Mouse (Mus musculus) heart, embryonic 15.5 days (tissue): ENCODE data around the gene Nbea. TPM values are rescaled to one million over a fixed set of nuclear protein-coding genes. Genes with fewer than 3 reads are reported as not detected.

Experiments
- ATAC-seq: fragments of 200-750 bp; cut with Nextera tagmentation; replicated peaks from 2 replicates; pipeline ENCODE4 v1.8.0; 2017; ENCODE audit warnings: low read depth, moderate TSS enrichment; ENCODE audit not compliant: insufficient number of reproducible peaks, insufficient read depth, low FRiP score
- H3K27ac ChIP-seq: fragments of 300-500 bp; sonication (generic); 2 replicates; pipeline ENCODE4 v1.5.1; 2015; ENCODE audit warnings: mild to moderate bottlenecking, inconsistent platforms
- H3K27me3 ChIP-seq: fragments of 300-500 bp; sonication (generic); 2 replicates; pipeline ENCODE4 v1.6.1; 2015; ENCODE audit warnings: inconsistent platforms
- H3K36me3 ChIP-seq: fragments of 300-500 bp; sonication (generic); 2 replicates; pipeline ENCODE4 v1.6.1; 2015; ENCODE audit warnings: mild to moderate bottlenecking, inconsistent platforms
- H3K4me1 ChIP-seq: fragments of 300-500 bp; sonication (generic); replicated peaks from 2 replicates; pipeline ENCODE4 v1.6.1; 2015; ENCODE audit warnings: inconsistent platforms
- H3K4me2 ChIP-seq: fragments of 300-500 bp; sonication (generic); 2 replicates; pipeline ENCODE4 v1.6.1; 2015; ENCODE audit warnings: inconsistent platforms, mild to moderate bottlenecking, moderate library complexity
- H3K4me3 ChIP-seq: fragments of 300-500 bp; sonication (generic); 2 replicates; pipeline ENCODE4 v1.5.1; 2015; ENCODE audit warnings: mild to moderate bottlenecking, inconsistent platforms
- H3K9ac ChIP-seq: fragments of 300-500 bp; sonication (generic); 2 replicates; pipeline ENCODE4 v1.6.1; 2015; ENCODE audit warnings: mild to moderate bottlenecking, inconsistent platforms
- H3K9me3 ChIP-seq: fragments of 300-500 bp; sonication (generic); replicated peaks from 2 replicates; pipeline ENCODE4 v1.6.1; 2016; ENCODE audit warnings: inconsistent platforms
- WGBS: fragments of 180-500 bp; shearing (Covaris S2); methylation state at CpG from one replicate; pipeline ENCODE4 v1.1.7; 2015; ENCODE audit warnings: mixed read lengths; 5-methylcytosine and 5-hydroxymethylcytosine counted together
- polyA plus RNA-seq: library from polyadenylated mRNA; unstranded; fragments of >200 nt; fragmentation: Nextera tagmentation; extraction: Ambion mirVana; gene quantifications from 2 replicates; pipeline ENCODE4 v1.2.1, GENCODE M21; 2015

The Nbea gene
- polyA plus RNA-seq, 1 experiment from 2014 or later = 6.7 TPM

DNA sequence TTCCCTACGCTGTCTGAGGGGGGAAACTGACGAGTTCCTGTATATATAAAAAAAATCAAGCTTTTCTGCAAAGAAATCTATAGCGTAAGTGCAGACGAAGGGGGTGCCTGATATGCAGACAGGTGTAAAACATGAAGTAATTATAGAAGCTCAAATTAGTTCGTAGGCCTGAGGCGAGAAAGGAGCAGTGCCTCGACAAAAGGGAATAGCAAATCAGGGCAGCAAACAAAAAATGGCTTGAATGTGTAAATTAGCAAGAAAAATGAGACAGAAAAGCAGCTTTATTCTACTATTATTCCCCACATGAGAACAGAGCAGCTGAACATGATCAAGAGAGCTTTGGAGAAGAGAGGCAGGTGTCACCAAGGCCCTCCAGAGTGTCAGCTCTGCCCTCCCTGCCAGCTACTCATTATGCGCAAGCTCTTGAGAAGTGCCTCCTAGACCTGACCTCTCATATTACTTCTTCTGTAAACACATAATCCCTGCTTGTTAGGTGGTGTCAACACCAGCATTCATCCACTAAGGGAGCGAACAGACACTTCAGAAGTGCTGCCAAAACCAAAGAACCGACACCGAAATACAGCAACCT lies 426.8 kb downstream of the Nbea start:
- Histone ChIP-seq H3K27me3 (no peaks in the 10 kb centered on the region), H3K27ac (no peak overlapping the region), H3K9ac (no peak overlapping the region), H3K36me3 (no peaks in the 10 kb centered on the region), H3K4me2 (no peak overlapping the region), H3K9me3 (no peaks in the 10 kb centered on the region), H3K4me1 (peaks cover 16% of the 10 kb centered on the region), H3K4me3 (no peak overlapping the region)
- ATAC-seq = no peak
- WGBS = 74% methylated on average over 11 of the region's 11 CpGs

DNA sequence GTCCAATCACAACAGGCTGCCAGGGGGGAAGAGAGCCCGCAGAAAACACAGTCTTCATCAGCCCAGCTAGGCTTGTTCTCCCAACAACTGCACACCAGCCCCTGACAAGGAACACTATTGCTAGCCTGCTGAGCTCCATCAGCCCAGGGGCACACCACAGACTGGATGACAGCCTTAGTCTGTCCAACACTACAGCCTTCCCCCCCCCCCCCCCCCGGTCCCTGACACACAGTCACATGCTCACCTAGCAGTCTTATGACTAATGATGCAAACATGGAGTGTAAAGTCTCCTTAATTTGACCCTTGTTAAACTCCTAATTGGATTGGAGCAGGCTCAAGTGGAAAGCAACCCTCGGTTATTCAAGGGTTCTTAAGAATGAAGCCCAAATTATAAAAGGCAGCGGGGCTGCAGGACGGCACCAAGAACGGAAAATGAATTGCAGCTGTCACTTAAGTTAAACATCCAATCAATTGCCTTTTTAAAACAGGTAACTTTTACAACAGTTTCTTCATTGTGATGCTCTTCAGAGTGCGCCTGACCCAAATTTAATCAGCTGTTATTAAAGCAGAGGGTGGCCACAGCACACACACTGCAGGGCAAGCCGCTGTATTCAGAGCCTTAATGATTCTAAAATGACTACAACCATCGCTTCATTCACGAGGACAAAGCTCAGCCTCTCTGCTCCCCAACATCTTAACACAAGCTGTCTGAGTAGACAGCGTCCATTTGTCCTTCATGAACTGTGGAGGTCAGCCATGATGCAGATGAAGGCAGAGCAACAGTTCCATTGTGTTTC lies 427.5 kb downstream of the Nbea start:
- Histone ChIP-seq H3K4me1 (peaks cover 16% of the 10 kb centered on the region), H3K27me3 (no peaks in the 10 kb centered on the region), H3K36me3 (no peaks in the 10 kb centered on the region), H3K27ac (no peak overlapping the region), H3K4me2 (no peak overlapping the region), H3K9ac (no peak overlapping the region), H3K4me3 (no peak overlapping the region), H3K9me3 (no peaks in the 10 kb centered on the region)
- ATAC-seq = 0 out of 2 replicates have a peak, but pooled peaks have one; percentile 27
- WGBS = 68% methylated on average over 11 of the region's 11 CpGs

DNA sequence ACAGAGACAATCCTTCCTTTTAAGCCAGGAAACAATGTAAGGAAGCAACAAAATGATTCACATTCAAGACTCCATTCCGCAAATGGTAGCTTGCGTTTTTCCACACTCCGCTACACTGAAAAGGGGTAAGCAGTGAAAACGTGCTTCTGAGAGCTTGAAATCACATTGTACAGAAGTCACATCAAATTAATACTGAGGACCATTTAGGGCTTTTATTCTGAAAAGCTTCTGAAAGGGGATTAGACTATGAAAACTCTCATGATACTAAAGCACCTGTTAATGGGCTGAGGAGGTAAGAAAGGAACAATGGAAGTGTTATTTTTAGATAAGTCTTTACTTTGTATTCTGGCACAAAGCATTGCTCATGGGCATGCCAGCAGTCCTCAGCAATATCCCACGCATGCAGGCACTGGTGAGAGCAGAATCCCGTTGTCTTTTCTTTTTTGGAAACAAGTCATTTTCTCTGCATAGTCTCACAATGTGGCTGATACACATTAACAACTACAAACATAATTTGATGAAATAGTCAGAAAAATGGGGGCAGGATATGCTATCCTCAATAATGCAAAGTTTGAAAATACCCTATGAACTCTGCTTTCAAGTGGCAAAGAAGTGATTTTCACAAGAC lies 428.4 kb downstream of the Nbea start:
- Histone ChIP-seq H3K36me3 (no peaks in the 10 kb centered on the region), H3K4me2 (no peak overlapping the region), H3K9ac (no peak overlapping the region), H3K4me1 (peaks cover 16% of the 10 kb centered on the region), H3K4me3 (no peak overlapping the region), H3K9me3 (no peaks in the 10 kb centered on the region), H3K27ac (no peak overlapping the region), H3K27me3 (no peaks in the 10 kb centered on the region)
- 68% methylated on average over 6 of the region's 6 CpGs for WGBS
- ATAC-seq = no peak

DNA sequence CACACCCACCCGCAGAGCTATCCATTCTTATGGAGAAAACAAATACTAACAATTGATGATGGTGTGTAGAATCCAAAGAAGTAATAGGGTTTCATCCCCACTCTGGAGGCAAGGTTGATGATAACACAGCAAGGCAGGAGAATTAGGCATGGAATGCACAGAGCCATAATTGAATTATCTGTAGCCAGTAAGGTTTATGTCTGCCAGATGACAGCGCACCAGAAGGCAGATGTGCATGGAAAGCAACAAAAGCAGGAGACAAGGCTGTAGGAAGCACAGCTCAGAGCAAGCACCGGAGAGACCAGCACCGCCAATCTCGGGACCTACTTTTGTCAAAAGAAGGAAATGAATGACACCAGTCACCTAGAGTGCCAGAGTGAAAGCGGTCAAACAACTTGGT lies 429.6 kb downstream of the Nbea start:
- H3K27ac ChIP-seq = no peak overlapping the region
- no peak for ATAC-seq
- peaks cover 16% of the 10 kb centered on the region for H3K4me1 ChIP-seq
- H3K36me3 ChIP-seq = no peaks in the 10 kb centered on the region
- H3K4me2 ChIP-seq = no peak overlapping the region
- no peaks in the 10 kb centered on the region for H3K9me3 ChIP-seq
- no peak overlapping the region for H3K4me3 ChIP-seq
- H3K9ac ChIP-seq = no peak overlapping the region
- no peaks in the 10 kb centered on the region for H3K27me3 ChIP-seq
- WGBS = 92% methylated on average over 6 of the region's 6 CpGs

DNA sequence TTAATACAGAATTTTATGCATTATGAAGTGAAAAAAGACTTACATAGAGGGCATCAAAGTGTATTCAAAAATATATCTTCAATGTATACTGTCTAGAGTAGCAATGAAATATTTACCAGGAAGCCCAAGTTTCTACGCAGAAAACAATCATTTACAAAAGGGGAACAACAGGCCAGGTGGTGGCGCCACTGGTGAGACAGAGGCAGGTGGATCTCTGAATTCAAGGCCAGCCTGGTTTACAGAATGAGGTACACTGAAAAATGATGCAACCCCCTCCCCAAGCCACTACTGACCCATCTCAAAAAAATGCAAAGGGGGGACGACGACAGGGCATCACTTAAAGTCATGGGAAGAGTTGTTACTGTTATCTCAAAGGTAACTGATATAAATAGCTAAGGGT lies 430.9 kb downstream of the Nbea start:
- ATAC-seq = no peak
- peaks cover 14% of the 10 kb centered on the region for H3K4me1 ChIP-seq
- H3K4me3 ChIP-seq = no peak overlapping the region
- no peaks in the 10 kb centered on the region for H3K27me3 ChIP-seq
- no peak overlapping the region for H3K9ac ChIP-seq
- H3K27ac ChIP-seq = no peak overlapping the region
- H3K9me3 ChIP-seq = no peaks in the 10 kb centered on the region
- H3K4me2 ChIP-seq = no peak overlapping the region
- no peaks in the 10 kb centered on the region for H3K36me3 ChIP-seq
- 72% methylated on average over 4 of the region's 4 CpGs for WGBS

DNA sequence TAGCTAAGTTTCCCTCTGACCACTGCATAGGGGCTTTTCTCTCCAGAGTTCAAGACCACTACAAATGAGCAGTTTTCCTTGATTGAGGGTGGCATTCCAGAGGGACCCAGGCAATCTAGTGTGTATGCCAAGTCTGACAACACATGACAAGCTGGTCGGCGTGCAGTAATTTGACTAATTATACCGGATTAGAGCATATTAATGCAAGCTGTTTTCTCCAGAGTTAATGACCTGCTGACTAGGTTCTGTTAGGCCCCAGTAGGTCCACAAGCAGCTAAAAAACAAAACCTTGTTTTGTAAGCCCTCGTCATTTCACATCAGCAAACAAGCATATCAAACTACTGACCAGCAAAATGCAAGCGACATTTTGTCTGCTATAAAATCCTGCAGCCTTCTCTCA lies 432.1 kb downstream of the Nbea start:
- Histone ChIP-seq H3K9ac (no peak overlapping the region), H3K4me3 (no peak overlapping the region), H3K9me3 (no peaks in the 10 kb centered on the region), H3K36me3 (no peaks in the 10 kb centered on the region), H3K4me1 (peaks cover 7% of the 10 kb centered on the region), H3K4me2 (no peak overlapping the region), H3K27ac (no peak overlapping the region), H3K27me3 (no peaks in the 10 kb centered on the region)
- WGBS = 80% methylated on average over 5 of the region's 5 CpGs
- no peak for ATAC-seq

DNA sequence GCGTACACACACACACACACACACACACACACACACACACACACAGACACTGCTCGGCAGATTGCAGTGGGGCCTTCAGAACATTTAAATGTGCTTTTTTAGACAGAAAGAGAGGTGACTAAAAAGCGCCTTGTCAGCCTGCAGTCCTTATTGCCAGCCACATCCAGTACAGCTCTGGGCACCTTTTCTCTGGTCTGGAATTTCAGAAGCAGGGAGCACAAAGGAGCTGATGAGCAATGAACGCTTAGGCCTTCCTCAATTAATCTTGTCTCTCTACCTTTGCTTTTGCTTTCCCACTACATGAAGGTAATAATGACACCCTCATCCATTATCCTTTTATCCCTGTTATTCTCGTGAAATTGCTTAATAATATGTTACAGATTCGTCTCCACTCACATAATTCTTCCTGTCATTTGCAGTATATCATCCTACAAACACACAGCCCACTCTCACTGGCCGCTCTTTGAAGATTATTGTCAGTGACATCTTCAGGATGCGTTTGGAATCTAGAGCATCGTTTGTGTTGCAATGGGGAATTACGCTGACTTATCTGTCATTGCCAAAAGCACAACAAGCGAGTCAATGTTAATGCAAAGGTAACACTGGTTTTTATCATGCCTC lies 432.9 kb downstream of the Nbea start:
- no peak overlapping the region for H3K9ac ChIP-seq
- no peak overlapping the region for H3K27ac ChIP-seq
- peaks cover 4% of the 10 kb centered on the region; the same call in 1 of the 2 replicates for H3K4me1 ChIP-seq
- H3K9me3 ChIP-seq = no peaks in the 10 kb centered on the region
- H3K36me3 ChIP-seq = no peaks in the 10 kb centered on the region
- H3K4me2 ChIP-seq = no peak overlapping the region
- no peak for ATAC-seq
- no peak overlapping the region for H3K4me3 ChIP-seq
- WGBS = 76% methylated on average over 11 of the region's 11 CpGs
- H3K27me3 ChIP-seq = no peaks in the 10 kb centered on the region

DNA sequence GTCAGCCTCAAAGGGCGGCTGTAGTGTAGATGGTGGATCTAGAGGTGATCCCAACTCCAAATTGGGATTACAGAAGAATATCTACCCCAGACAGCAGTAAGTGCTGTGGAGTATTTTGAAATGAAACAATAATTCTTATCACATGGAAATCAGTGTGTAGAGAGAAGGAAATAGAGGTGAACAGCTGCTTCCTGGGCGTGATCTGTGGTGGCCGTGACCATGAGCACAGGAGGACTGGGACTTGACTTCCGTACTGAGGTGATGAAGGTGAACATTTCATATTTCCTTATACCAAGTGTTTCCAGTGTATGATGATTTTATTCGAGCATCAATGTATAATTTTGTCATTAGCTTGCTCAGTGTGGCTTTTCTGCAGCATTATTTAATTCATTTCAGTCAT lies 439.6 kb downstream of the Nbea start:
- peaks cover 6% of the 10 kb centered on the region for H3K4me1 ChIP-seq
- 79% methylated on average over 5 of the region's 5 CpGs for WGBS

DNA sequence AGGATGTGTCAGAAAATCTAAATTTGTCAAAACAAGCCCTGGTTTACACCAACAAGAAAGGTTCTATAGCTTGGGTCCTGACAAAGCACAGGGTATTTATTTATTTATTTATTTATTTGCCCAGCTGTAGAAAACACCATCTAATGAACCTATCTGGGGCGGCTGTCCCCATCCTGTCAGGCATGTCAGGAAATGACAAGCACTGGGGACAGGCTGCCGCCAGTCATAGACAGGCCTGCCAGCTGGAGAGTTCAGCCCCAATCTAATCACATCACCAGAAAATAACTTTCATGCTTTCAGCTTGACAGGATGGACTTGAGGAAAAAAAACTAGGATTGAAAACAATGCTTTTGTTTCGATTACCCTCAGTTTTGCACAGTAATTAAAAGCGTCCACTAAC lies 440.8 kb downstream of the Nbea start:
- no peak overlapping the region for H3K9ac ChIP-seq
- H3K4me2 ChIP-seq = no peak overlapping the region
- no peaks in the 10 kb centered on the region for H3K9me3 ChIP-seq
- no peak for ATAC-seq
- no peak overlapping the region for H3K4me3 ChIP-seq
- H3K36me3 ChIP-seq = no peaks in the 10 kb centered on the region
- WGBS = 59% methylated on average over 4 of the region's 4 CpGs
- H3K27ac ChIP-seq = no peak overlapping the region
- H3K4me1 ChIP-seq = peaks cover 6% of the 10 kb centered on the region
- no peaks in the 10 kb centered on the region for H3K27me3 ChIP-seq

More for the DNA sequence above, 439.6 kb downstream of the Nbea start:
- Histone ChIP-seq H3K9ac (no peak overlapping the region), H3K27me3 (no peaks in the 10 kb centered on the region), H3K9me3 (no peaks in the 10 kb centered on the region), H3K36me3 (no peaks in the 10 kb centered on the region), H3K4me3 (no peak overlapping the region), H3K27ac (no peak overlapping the region), H3K4me2 (no peak overlapping the region)
- no peak for ATAC-seq

DNA sequence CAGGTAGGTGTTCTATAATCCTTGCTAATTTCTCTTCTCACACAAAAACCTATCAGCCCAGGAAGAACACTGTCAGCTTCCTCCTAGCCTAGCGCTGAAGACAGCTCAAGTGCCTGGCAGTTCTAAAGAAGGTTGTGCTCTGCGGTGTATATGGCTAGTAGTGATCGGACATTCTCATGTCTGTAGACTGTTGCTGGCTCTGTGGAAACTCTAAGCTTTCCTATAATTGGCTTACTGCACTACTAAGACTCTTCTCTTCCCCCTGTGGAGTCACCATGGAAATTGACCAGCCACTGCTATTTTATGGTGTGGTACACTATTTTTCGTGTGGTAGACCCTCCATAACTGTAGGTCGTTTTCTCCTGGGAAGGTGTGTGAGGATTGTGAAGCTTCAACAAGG lies 441.3 kb downstream of the Nbea start:
- Histone ChIP-seq H3K4me3 (no peak overlapping the region), H3K36me3 (no peaks in the 10 kb centered on the region), H3K27me3 (no peaks in the 10 kb centered on the region), H3K4me2 (no peak overlapping the region), H3K9me3 (no peaks in the 10 kb centered on the region), H3K4me1 (peaks cover 6% of the 10 kb centered on the region), H3K9ac (no peak overlapping the region), H3K27ac (no peak overlapping the region)
- ATAC-seq = no peak
- WGBS = 67% methylated on average over 5 of the region's 5 CpGs

DNA sequence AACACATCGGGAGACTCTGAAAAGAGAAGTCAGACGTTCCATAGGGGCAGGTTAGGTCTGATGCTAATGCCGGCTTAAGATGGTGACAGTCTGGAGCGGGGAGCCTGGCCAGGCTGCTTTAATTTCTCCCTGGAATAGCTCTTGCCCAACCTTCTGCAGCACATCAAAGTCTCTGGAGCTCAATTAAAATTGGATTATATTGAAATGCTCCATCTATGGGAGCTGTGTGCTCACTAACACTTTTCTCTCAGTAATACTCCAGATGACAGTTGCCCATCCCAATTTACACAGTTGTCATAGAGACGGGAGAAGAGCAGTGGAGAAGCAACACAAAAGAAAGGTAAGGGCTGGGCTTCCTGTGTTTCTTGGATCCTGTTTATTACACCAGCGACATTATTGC lies 442.1 kb downstream of the Nbea start:
- peaks cover 6% of the 10 kb centered on the region for H3K4me1 ChIP-seq
- no peak overlapping the region for H3K27ac ChIP-seq
- no peak overlapping the region for H3K4me3 ChIP-seq
- no peaks in the 10 kb centered on the region for H3K36me3 ChIP-seq
- H3K4me2 ChIP-seq = no peak overlapping the region
- 75% methylated on average over 6 of the region's 6 CpGs for WGBS
- H3K9ac ChIP-seq = no peak overlapping the region
- ATAC-seq = no peak
- no peaks in the 10 kb centered on the region for H3K9me3 ChIP-seq
- no peaks in the 10 kb centered on the region for H3K27me3 ChIP-seq
